Mouse (Mus musculus) urinary bladder, adult 2 months (tissue): ENCODE measurements around the gene Gpbp1. TPM values are rescaled to one million over a fixed set of nuclear protein-coding genes. Genes with fewer than 3 reads are reported as not detected.

Experiments
- DNase-seq: peaks from one replicate; pipeline ENCODE4 v3.0.0; 2022; ENCODE audit warnings: low spot score
- polyA plus RNA-seq: library from polyadenylated mRNA; depleted of rRNA; stranded (reverse); fragments of >200 nt; gene quantifications from 2 replicates; pipeline ENCODE4 v1.2.3, GENCODE M21; 2012

Gpbp1 gene
- polyA plus RNA-seq, 1 experiment: 36.1 TPM

GRCm38 (mm10) chr13:111467350-111467749 is 22.6 kb downstream of the Gpbp1 start:
- no peak for DNase-seq

GRCm38 (mm10) chr13:111461424-111461823 is 28.5 kb downstream of the Gpbp1 start:
- DNase-seq: no peak

- no peak for DNase-seq
Measured at GRCm38 (mm10) chr13:111456790-111457189, 33.1 kb downstream of the Gpbp1 start.

- no peak for DNase-seq
Measured at GRCm38 (mm10) chr13:111444325-111444724, 45.6 kb downstream of the Gpbp1 start.

- DNase-seq: no peak
Measured at GRCm38 (mm10) chr13:111431174-111431573, 58.7 kb downstream of the Gpbp1 start.

GRCm38 (mm10) chr13:111421330-111421729 is 68.6 kb downstream of the Gpbp1 start:
- DNase-seq: no peak

GRCm38 (mm10) chr13:111418087-111418486 is 71.8 kb downstream of the Gpbp1 start:
- no peak for DNase-seq

GRCm38 (mm10) chr13:111413156-111413555 is 76.8 kb downstream of the Gpbp1 start:
- no peak for DNase-seq

- DNase-seq: no peak
Measured at GRCm38 (mm10) chr13:111410831-111411230, 79.1 kb downstream of the Gpbp1 start.

GRCm38 (mm10) chr13:111406859-111407389 is 83.0 kb downstream of the Gpbp1 start:
- DNase-seq: no peak

- DNase-seq: no peak
Measured at GRCm38 (mm10) chr13:111405956-111406355, 84.0 kb downstream of the Gpbp1 start.

- DNase-seq: no peak
Measured at GRCm38 (mm10) chr13:111397600-111398151, 92.2 kb downstream of the Gpbp1 start.

GRCm38 (mm10) chr13:111397061-111397460 is 92.8 kb downstream of the Gpbp1 start:
- no peak for DNase-seq

- DNase-seq: no peak
Measured at GRCm38 (mm10) chr13:111395528-111395927, 94.4 kb downstream of the Gpbp1 start.

- DNase-seq: no peak
Measured at GRCm38 (mm10) chr13:111394904-111395303, 95.0 kb downstream of the Gpbp1 start.

- no peak for DNase-seq
Measured at GRCm38 (mm10) chr13:111394341-111394740, 95.6 kb downstream of the Gpbp1 start.

GRCm38 (mm10) chr13:111393426-111393825 is 96.5 kb downstream of the Gpbp1 start:
- DNase-seq: no peak

GRCm38 (mm10) chr13:111391426-111391825 is 98.5 kb downstream of the Gpbp1 start:
- no peak for DNase-seq

GRCm38 (mm10) chr13:111391011-111391410 is 98.9 kb downstream of the Gpbp1 start:
- no peak for DNase-seq

GRCm38 (mm10) chr13:111384011-111384985 is 105.6 kb downstream of the Gpbp1 start:
- no peak for DNase-seq
